Mouse (Mus musculus) kidney, embryonic 15.5 days (tissue): ENCODE results near the gene Rtl8a. TPM values are rescaled to one million over a fixed set of nuclear protein-coding genes. Genes with fewer than 3 reads are reported as not detected.
"Not testable (repeated sequence)": the region's sequence is repeated elsewhere in the genome, so short reads cannot be mapped to it uniquely, and the experiment has no call there.

Experiments
- ATAC-seq: fragments of 200-750 bp; cut with Nextera tagmentation; replicated peaks from 2 replicates; pipeline ENCODE4 v1.8.0; 2017; ENCODE audit warnings: moderate TSS enrichment; ENCODE audit not compliant: low FRiP score
- H3K27ac ChIP-seq: fragments of 300-500 bp; sonication (generic); 2 replicates; pipeline ENCODE4 v1.5.1; 2015; ENCODE audit warnings: mild to moderate bottlenecking, inconsistent platforms
- H3K27me3 ChIP-seq: fragments of 300-500 bp; sonication (generic); 2 replicates; pipeline ENCODE4 v1.6.1; 2015; ENCODE audit warnings: inconsistent platforms
- H3K36me3 ChIP-seq: fragments of 300-500 bp; sonication (generic); 2 replicates; pipeline ENCODE4 v1.6.1; 2015; ENCODE audit warnings: inconsistent platforms
- H3K4me1 ChIP-seq: fragments of 300-500 bp; sonication (generic); 2 replicates; pipeline ENCODE4 v1.6.1; 2015; ENCODE audit warnings: inconsistent platforms
- H3K4me2 ChIP-seq: fragments of 300-500 bp; sonication (generic); 2 replicates; pipeline ENCODE4 v1.6.1; 2015; ENCODE audit warnings: moderate library complexity, mild to moderate bottlenecking, inconsistent platforms
- H3K4me3 ChIP-seq: fragments of 300-500 bp; sonication (generic); replicated peaks from 2 replicates; pipeline ENCODE4 v1.5.1; 2015; ENCODE audit warnings: mild to moderate bottlenecking, inconsistent platforms
- H3K9ac ChIP-seq: fragments of 300-500 bp; sonication (generic); 2 replicates; pipeline ENCODE4 v1.6.1; 2015; ENCODE audit warnings: mild to moderate bottlenecking, inconsistent platforms
- H3K9me3 ChIP-seq: fragments of 300-500 bp; sonication (generic); replicated peaks from 2 replicates; pipeline ENCODE4 v1.6.1; 2016; ENCODE audit warnings: inconsistent platforms
- WGBS: fragments of 180-500 bp; shearing (Covaris S2); methylation state at CpG from one replicate; pipeline ENCODE4 v1.1.7; 2015; ENCODE audit warnings: mixed read lengths; 5-methylcytosine and 5-hydroxymethylcytosine counted together
- polyA plus RNA-seq: library from polyadenylated mRNA; unstranded; fragments of >200 nt; fragmentation: Nextera tagmentation; extraction: Ambion mirVana; gene quantifications from 2 replicates; pipeline ENCODE4 v1.2.1, GENCODE M21; 2015

Rtl8a gene
- polyA plus RNA-seq, 1 experiment from 2014 or later = 76.4 TPM

DNA sequence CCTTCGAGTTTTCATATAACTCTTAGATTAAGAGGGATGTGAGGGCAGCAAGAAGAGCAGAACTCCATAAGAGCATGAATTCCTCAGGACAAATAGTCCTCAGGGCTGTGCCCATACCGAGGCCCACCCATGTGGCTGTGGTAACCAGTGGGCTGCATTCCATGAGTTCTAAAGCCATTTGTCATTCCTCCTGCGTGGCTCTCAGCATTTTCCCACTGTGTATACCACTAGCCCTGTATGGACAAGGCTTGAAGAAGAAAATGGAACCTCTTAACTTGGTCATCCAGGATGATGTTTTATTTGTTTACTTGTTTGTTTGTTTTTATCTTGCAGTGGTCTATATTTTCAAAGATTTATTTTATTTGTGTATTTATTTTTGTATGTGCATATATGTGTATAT, 5.4 kb downstream of the Rtl8a start:
- H3K27me3 ChIP-seq, H3K4me3 ChIP-seq, H3K4me1 ChIP-seq, H3K36me3 ChIP-seq, ATAC-seq, H3K27ac ChIP-seq, H3K9ac ChIP-seq, H3K9me3 ChIP-seq, H3K4me2 ChIP-seq: not testable (repeated sequence)
- WGBS = 67% methylated on average over 3 of the region's 3 CpGs

DNA sequence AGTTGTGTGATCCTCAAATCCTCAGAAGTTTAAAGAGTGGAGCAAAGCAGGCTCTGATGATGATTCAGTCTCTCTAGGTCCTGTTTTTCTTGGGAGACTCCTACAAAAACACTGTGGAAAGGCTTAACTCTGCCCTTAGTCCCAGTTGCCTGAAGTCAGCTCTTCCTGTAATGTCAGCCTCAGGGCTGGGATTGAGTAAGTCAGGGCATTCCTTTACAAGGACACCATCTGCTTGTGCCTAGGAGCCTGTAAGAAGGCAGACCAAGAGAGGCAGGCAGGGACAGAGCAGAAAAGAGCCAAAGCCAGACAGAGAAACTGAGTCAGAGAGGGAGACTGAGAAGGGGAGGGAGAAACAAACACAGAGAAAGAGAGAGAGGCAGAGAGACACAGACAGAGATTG, 32.1 kb downstream of the Rtl8a start:
- H3K27me3 ChIP-seq, ATAC-seq, H3K4me3 ChIP-seq, H3K9me3 ChIP-seq, H3K4me2 ChIP-seq, H3K27ac ChIP-seq, H3K4me1 ChIP-seq, H3K9ac ChIP-seq, H3K36me3 ChIP-seq: not testable (repeated sequence)

GRCm38 (mm10) chrX:53610571-53610970, 32.9 kb downstream of the Rtl8a start:
- Histone ChIP-seq H3K4me2 (no peak overlapping the region), H3K36me3 (no peaks in the 10 kb centered on the region), H3K9ac (no peak overlapping the region), H3K4me3 (no peak overlapping the region), H3K27me3 (no peaks in the 10 kb centered on the region), H3K4me1 (no peaks in the 10 kb centered on the region), H3K9me3 (no peaks in the 10 kb centered on the region), H3K27ac (no peak overlapping the region)
- WGBS = 0% methylated on average over 3 of the region's 3 CpGs
- ATAC-seq = no peak

- Histone ChIP-seq H3K4me3 (peak within 1 kb of the TSS; percentile 47), H3K4me2 (peak within 1 kb of the TSS; percentile 61), H3K9ac (peak within 1 kb of the TSS; percentile 39; the same call in 1 of the 2 replicates), H3K27ac (0 out of 2 replicates have a peak within 1 kb of the TSS, but pooled peaks have one; percentile 22)
- not testable (repeated sequence) for ATAC-seq, H3K36me3 ChIP-seq, H3K27me3 ChIP-seq, H3K9me3 ChIP-seq, H3K4me1 ChIP-seq
- 61% methylated on average over 3 of the region's 4 CpGs for WGBS
Observed at GRCm38 (mm10) chrX:53608879-53609278, 34.6 kb downstream of the Rtl8a start, which contains the start of gene Gm14597. Gene Gm14597 (minus strand): TSS chrX:53608979.

GRCm38 (mm10) chrX:53608122-53608813, 35.2 kb downstream of the Rtl8a start:
- 26% methylated on average over 18 of the region's 18 CpGs for WGBS
- ATAC-seq = no peak; the same call in none of the 2 replicates
- Histone ChIP-seq H3K4me1 (no peaks in the 10 kb centered on the region), H3K9ac (peak overlapping the region; percentile 39; the same call in 1 of the 2 replicates), H3K4me3 (peak overlapping the region; percentile 47), H3K27me3 (no peaks in the 10 kb centered on the region), H3K36me3 (no peaks in the 10 kb centered on the region), H3K9me3 (no peaks in the 10 kb centered on the region), H3K4me2 (peak overlapping the region; percentile 61), H3K27ac (0 out of 2 replicates have a peak overlapping the region, but pooled peaks have one; percentile 22)

- Histone ChIP-seq H3K27ac (0 out of 2 replicates have a peak within 1 kb of the TSS, but pooled peaks have one; percentile 22), H3K4me3 (peak within 1 kb of the TSS; percentile 47), H3K36me3 (no peaks in the 10 kb centered on the region), H3K4me1 (no peaks in the 10 kb centered on the region), H3K4me2 (peak within 1 kb of the TSS; percentile 61), H3K27me3 (no peaks in the 10 kb centered on the region), H3K9ac (peak within 1 kb of the TSS; percentile 39; the same call in 1 of the 2 replicates), H3K9me3 (no peaks in the 10 kb centered on the region)
- peak; percentile 91 for ATAC-seq
- 26% methylated on average over 20 of the region's 20 CpGs for WGBS
Observed at GRCm38 (mm10) chrX:53607242-53608121, 36.0 kb downstream of the Rtl8a start, which contains the start of gene Rtl8c. Gene Rtl8c (plus strand): TSS chrX:53608032.

DNA sequence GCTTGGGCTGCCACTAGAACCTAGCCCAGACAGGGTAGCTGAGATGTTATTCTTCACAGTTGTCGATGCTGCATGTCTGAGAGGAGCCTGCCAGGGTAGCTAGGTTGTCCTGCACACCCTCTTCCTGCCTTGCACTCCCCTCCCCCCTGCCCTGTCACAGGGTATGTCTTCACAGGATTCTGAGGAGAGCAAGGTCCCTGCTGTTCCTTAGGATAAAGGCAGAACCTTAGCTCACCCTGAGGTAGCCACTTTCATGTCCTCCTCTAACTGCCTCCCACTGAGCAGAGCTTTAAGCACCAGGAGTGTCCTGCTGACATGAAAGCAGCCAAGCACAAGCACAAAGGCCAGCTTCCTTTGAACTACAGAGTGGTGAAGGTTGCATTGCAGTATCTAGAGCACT, 37.3 kb downstream of the Rtl8a start:
- H3K4me2 ChIP-seq, ATAC-seq, H3K4me1 ChIP-seq, H3K36me3 ChIP-seq, H3K9ac ChIP-seq, H3K27me3 ChIP-seq, H3K9me3 ChIP-seq, H3K4me3 ChIP-seq, H3K27ac ChIP-seq: not testable (repeated sequence)
- 32% methylated on average over 1 of the region's 1 CpGs for WGBS

- H3K9me3 ChIP-seq, ATAC-seq, H3K4me3 ChIP-seq, H3K4me1 ChIP-seq, H3K27ac ChIP-seq, H3K27me3 ChIP-seq, H3K9ac ChIP-seq, H3K36me3 ChIP-seq, H3K4me2 ChIP-seq: not testable (repeated sequence)
- WGBS = 30% methylated on average over 2 of the region's 2 CpGs
Observed at GRCm38 (mm10) chrX:53599993-53600392, 43.5 kb downstream of the Rtl8a start.

Other genes starting within 250 kb of the Rtl8a start
- not detected in 2 replicates for gene Etd, start 208.8 kb downstream of the Rtl8a start, polyA plus RNA-seq
- 63.5 and 71.0 TPM in 2 replicates for gene Rtl8c, start 35.6 kb downstream of the Rtl8a start, polyA plus RNA-seq
- gene Gm14597, start 34.7 kb downstream of the Rtl8a start, polyA plus RNA-seq = not detected in 2 replicates
- 62.8 and 65.5 TPM in 2 replicates for gene Rtl8b, start 26.7 kb upstream of the Rtl8a start, polyA plus RNA-seq
- gene 4930502E18Rik, start 81.1 kb upstream of the Rtl8a start, polyA plus RNA-seq = 0.71 and 1.4 TPM in 2 replicates
- gene 1700013H16Rik, start 114.1 kb upstream of the Rtl8a start, polyA plus RNA-seq = not detected in 2 replicates
- 0.06 TPM in 1 of 2 replicates, not detected in the other for gene Zfp36l3, start 132.7 kb upstream of the Rtl8a start, polyA plus RNA-seq
- 0.61 and 0.75 TPM in 2 replicates for gene Xlr, start 154.0 kb upstream of the Rtl8a start, polyA plus RNA-seq